Mouse (Mus musculus) liver, embryonic 11.5 days (tissue): ENCODE measurements around the gene Uqcc2. TPM values are rescaled to one million over a fixed set of nuclear protein-coding genes. Genes with fewer than 3 reads are reported as not detected.

Experiments
- ATAC-seq: fragments of 200-750 bp; cut with Nextera tagmentation; replicated peaks from 2 replicates; pipeline ENCODE4 v1.8.0; 2017; ENCODE audit warnings: moderate number of reproducible peaks, mild to moderate bottlenecking, moderate TSS enrichment, moderate library complexity; ENCODE audit not compliant: low FRiP score
- DNase-seq: peaks from one replicate; pipeline ENCODE4 v3.0.0-alpha.2; 2017; ENCODE audit warnings: low spot score
- H3K27ac ChIP-seq: fragments of 300-500 bp; sonication (generic); 2 replicates; pipeline ENCODE4 v1.5.1; 2014; ENCODE audit warnings: mild to moderate bottlenecking, low read depth, low read length, control low read depth
- H3K27me3 ChIP-seq: fragments of 300-500 bp; sonication (generic); replicated peaks from 2 replicates; pipeline ENCODE4 v1.6.1; 2014; ENCODE audit warnings: low read length, mixed read lengths; ENCODE audit not compliant: control insufficient read depth, insufficient read depth
- H3K36me3 ChIP-seq: fragments of 300-500 bp; sonication (generic); 2 replicates; pipeline ENCODE4 v1.6.1; 2014; ENCODE audit warnings: mild to moderate bottlenecking, low read length, moderate library complexity, mixed read lengths; ENCODE audit not compliant: control insufficient read depth, insufficient read depth
- H3K4me1 ChIP-seq: fragments of 300-500 bp; sonication (generic); replicated peaks from 2 replicates; pipeline ENCODE4 v1.6.1; 2014; ENCODE audit warnings: low read length, mixed read lengths; ENCODE audit not compliant: control insufficient read depth, insufficient read depth
- H3K4me2 ChIP-seq: fragments of 300-500 bp; sonication (generic); 2 replicates; pipeline ENCODE4 v1.6.1; 2014; ENCODE audit warnings: mild to moderate bottlenecking, control low read depth, moderate library complexity
- H3K4me3 ChIP-seq: fragments of 300-500 bp; sonication (generic); 2 replicates; pipeline ENCODE4 v1.5.1; 2014; ENCODE audit warnings: low read depth, low read length, control low read depth
- H3K9ac ChIP-seq: fragments of 300-500 bp; sonication (generic); 2 replicates; pipeline ENCODE4 v1.6.1; 2014; ENCODE audit warnings: low read depth, low read length, control low read depth
- H3K9me3 ChIP-seq: fragments of 300-500 bp; sonication (generic); 2 replicates; pipeline ENCODE4 v1.6.1; 2016; ENCODE audit warnings: low read length, inconsistent platforms, mixed read lengths; ENCODE audit not compliant: control insufficient read depth
- WGBS: fragments of 180-500 bp; shearing (Covaris S2); extraction: QIAGEN DNeasy Blood & Tissue Kit; methylation state at CpG from one replicate; pipeline ENCODE4 v1.1.7; 2014; 5-methylcytosine and 5-hydroxymethylcytosine counted together
- polyA plus RNA-seq: library from polyadenylated mRNA; unstranded; fragments of >200 nt; fragmentation: Nextera tagmentation; extraction: Ambion mirVana; gene quantifications from 2 replicates; pipeline ENCODE4 v1.2.1, GENCODE M21; 2014

The Uqcc2 gene
- polyA plus RNA-seq, 1 experiment from 2014 or later, result 413 TPM

DNA sequence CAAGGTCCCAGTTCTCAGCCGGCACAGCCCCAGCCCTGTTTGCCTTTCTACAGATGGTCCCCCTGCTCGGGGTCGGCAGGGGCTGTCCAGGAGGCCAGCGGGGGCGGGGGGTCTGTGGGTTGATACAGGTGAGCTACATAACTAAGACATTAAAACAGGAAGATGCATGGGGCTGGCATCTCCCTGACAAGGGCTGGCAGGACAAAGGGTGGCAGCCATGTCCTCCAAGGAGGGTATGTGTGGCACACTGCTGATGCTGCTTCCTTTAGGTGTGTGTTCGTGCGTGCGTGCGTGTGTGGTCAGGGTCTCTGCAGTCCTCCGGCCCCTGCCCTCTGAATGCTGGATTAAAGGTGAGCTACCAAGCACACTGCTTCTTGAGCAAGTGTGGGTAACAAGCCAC, 6.7 kb downstream of the Uqcc2 start:
- H3K4me1 ChIP-seq, result peaks cover 17% of the 10 kb centered on the region
- no peak overlapping the region for H3K27ac ChIP-seq
- H3K27me3 ChIP-seq, result no peaks in the 10 kb centered on the region
- ATAC-seq (no peak), DNase-seq (no peak)
- no peak overlapping the region for H3K4me3 ChIP-seq
- WGBS, result 85% methylated on average over 10 of the region's 10 CpGs
- no peak overlapping the region for H3K9ac ChIP-seq
- no peaks in the 10 kb centered on the region for H3K9me3 ChIP-seq
- peaks cover 32% of the 10 kb centered on the region for H3K36me3 ChIP-seq
- no peak overlapping the region for H3K4me2 ChIP-seq

DNA sequence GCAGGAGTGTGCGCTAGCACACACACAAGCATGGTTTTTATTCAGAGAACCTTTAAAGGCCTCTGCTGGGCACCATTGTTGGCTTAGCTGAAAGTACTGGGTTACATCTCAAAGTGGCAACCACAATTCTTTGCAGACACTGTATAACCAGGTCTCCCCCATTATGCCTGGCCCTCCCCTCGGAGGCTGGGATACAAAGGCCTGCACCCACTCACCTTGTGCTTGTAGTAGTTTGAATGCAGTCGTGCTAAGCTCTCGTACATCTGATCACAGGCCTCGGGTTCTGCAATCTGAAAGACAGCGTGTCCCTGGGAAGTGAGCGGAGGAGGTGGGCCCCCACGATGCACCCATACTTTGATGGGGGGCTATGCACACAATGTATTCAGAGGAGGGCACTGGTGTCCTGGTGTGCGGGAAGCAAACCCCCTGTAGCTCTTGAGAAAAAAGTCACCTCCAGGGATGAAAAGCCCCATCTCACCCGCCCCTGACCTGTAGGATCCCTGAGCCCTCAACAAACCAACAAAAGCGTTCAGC, 8.0 kb downstream of the Uqcc2 start:
- DNase-seq (no peak), ATAC-seq (no peak)
- Histone ChIP-seq H3K4me2 (no peak overlapping the region), H3K4me1 (peaks cover 13% of the 10 kb centered on the region), H3K27me3 (no peaks in the 10 kb centered on the region; the same call in 1 of the 2 replicates), H3K27ac (no peak overlapping the region), H3K9ac (no peak overlapping the region), H3K9me3 (no peaks in the 10 kb centered on the region), H3K36me3 (peaks cover 33% of the 10 kb centered on the region), H3K4me3 (no peak overlapping the region)
- WGBS, result 84% methylated on average over 11 of the region's 11 CpGs

DNA sequence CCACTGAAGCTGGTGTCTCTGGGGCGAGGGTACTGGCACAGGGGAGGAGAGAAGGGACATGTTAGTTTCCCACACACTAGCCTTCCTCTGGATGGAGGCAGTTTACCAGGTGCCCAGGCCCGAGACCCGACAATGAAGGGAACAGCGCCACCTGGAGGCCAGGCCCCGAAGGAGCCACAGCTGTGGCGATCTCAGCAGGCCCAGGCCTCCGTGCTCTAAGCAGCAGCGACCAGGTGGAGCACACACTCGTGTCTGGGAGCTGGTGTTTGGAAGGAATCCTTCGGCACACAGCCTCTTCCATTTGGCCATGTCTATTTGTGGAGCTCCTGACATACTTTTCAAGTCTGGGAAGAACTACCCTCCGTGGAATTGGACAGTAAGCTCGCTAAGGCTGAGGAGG, 8.5 kb downstream of the Uqcc2 start:
- peaks cover 33% of the 10 kb centered on the region for H3K36me3 ChIP-seq
- ATAC-seq (no peak), DNase-seq (peak; percentile 74)
- H3K27me3 ChIP-seq, result no peaks in the 10 kb centered on the region; the same call in 1 of the 2 replicates
- H3K4me1 ChIP-seq, result peaks cover 9% of the 10 kb centered on the region
- H3K9me3 ChIP-seq, result no peaks in the 10 kb centered on the region
- H3K27ac ChIP-seq, result no peak overlapping the region
- no peak overlapping the region for H3K9ac ChIP-seq
- 43% methylated on average over 12 of the region's 12 CpGs for WGBS
- no peak overlapping the region for H3K4me2 ChIP-seq
- H3K4me3 ChIP-seq, result no peak overlapping the region

DNA sequence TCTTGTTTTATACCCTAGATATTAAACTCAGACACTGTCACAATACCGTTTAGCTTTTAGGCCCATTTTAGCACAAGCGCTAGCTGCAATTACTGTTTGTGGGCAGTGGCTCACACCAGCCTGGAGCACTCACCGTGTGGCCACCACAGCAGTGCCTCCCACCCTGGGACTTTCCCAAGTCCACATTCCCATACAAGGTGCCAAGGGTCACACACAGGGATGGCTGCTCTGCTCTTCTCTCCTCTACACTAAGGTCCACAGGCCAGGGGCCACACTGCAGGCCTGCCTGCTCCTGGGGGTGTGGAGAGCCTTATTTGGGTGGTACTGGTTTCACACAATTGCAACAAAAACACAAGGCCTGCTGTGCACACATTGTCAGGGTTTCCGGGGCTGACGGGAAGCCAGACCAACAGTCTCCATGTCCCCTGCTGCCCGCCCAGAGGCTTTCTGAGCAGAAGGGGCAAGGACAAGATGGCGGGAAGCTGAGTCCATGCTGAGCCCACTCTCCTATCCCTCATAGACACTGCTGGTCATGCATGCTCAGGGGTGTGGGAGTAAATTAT, 9.8 kb downstream of the Uqcc2 start:
- DNase-seq (no peak), ATAC-seq (no peak)
- Histone ChIP-seq H3K36me3 (peaks cover 33% of the 10 kb centered on the region), H3K4me1 (peaks cover 6% of the 10 kb centered on the region), H3K4me2 (no peak overlapping the region), H3K4me3 (no peak overlapping the region), H3K9me3 (no peaks in the 10 kb centered on the region), H3K27me3 (no peaks in the 10 kb centered on the region; the same call in 1 of the 2 replicates), H3K9ac (no peak overlapping the region), H3K27ac (no peak overlapping the region)
- 84% methylated on average over 7 of the region's 7 CpGs for WGBS

DNA sequence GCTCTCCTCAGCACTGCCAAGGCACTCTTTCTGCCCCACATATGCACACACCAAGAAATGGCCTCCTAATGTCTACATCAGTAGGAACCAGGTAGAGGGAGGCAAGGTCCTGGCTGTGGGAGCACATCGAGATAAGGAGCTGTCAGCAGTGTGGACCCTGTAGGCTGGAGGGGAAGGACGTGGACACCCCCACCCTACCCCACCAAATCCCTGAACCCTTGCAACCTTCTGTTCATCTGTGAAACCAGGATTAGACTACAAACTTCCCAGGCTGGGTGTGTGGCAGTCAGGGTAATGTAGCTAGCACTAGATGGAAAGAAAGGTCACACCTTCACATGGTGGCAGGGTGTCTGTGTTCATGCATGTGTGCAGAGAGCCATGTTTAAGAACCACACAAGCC, 10.6 kb downstream of the Uqcc2 start:
- H3K27ac ChIP-seq, result no peak overlapping the region
- H3K27me3 ChIP-seq, result no peaks in the 10 kb centered on the region; the same call in 1 of the 2 replicates
- H3K9ac ChIP-seq, result no peak overlapping the region
- no peak for ATAC-seq
- WGBS, result 80% methylated on average over 2 of the region's 2 CpGs
- DNase-seq, result no peak
- H3K4me3 ChIP-seq, result no peak overlapping the region
- peaks cover 6% of the 10 kb centered on the region for H3K4me1 ChIP-seq
- H3K4me2 ChIP-seq, result no peak overlapping the region
- H3K9me3 ChIP-seq, result no peaks in the 10 kb centered on the region
- H3K36me3 ChIP-seq, result peaks cover 33% of the 10 kb centered on the region

DNA sequence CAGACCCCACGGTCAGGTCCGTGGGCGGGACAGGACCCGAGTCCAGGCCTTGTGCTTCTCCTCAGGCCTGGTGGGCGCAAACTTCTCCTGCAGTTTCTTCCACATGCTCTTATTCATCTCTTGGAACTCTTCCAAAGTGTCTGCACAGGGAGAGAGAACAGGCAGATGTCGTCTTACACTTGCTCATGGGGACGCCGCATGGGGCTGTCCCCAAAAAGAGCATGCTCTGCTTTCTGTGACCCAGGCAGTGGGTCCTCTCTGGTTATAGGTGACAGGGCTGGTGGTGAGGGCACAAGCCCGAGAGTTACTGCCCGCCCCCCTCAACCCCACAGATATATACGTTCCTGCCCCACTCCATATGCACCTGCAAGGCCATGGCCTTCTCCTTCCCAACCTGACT, 11.0 kb downstream of the Uqcc2 start:
- Histone ChIP-seq H3K4me3 (no peak overlapping the region), H3K27ac (no peak overlapping the region), H3K4me2 (no peak overlapping the region), H3K27me3 (no peaks in the 10 kb centered on the region; the same call in 1 of the 2 replicates), H3K4me1 (peaks cover 6% of the 10 kb centered on the region), H3K9me3 (no peaks in the 10 kb centered on the region), H3K9ac (no peak overlapping the region), H3K36me3 (peaks cover 33% of the 10 kb centered on the region)
- 88% methylated on average over 11 of the region's 11 CpGs for WGBS
- ATAC-seq (no peak), DNase-seq (no peak)

DNA sequence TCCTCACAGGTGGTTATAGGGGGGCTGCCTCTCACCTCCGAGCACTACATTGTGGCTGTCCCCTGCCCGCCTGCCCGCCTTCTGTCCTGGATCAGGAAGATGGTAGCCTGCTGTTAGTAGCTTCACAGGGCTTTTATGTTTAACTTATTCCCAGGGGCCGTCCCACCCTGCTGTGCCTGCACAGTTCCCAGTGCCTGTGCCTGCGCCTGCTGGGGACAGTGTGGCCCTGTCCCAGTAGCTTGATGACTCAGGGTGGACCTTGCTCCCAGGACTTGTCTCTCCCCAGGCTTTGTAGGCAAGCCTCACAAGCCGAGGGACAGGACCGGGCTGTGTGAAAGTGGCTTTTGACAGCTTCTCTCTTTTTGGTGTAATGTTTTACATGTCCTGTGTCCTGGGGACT, 11.9 kb downstream of the Uqcc2 start:
- H3K4me1 ChIP-seq, result peaks cover 6% of the 10 kb centered on the region
- DNase-seq (no peak), ATAC-seq (peak; percentile 46; the same call in 1 of the 2 replicates)
- H3K4me2 ChIP-seq, result no peak overlapping the region
- no peaks in the 10 kb centered on the region for H3K9me3 ChIP-seq
- H3K36me3 ChIP-seq, result peaks cover 33% of the 10 kb centered on the region
- 80% methylated on average over 7 of the region's 7 CpGs for WGBS
- no peak overlapping the region for H3K27ac ChIP-seq
- H3K9ac ChIP-seq, result no peak overlapping the region
- H3K4me3 ChIP-seq, result no peak overlapping the region
- H3K27me3 ChIP-seq, result no peaks in the 10 kb centered on the region; the same call in 1 of the 2 replicates

DNA sequence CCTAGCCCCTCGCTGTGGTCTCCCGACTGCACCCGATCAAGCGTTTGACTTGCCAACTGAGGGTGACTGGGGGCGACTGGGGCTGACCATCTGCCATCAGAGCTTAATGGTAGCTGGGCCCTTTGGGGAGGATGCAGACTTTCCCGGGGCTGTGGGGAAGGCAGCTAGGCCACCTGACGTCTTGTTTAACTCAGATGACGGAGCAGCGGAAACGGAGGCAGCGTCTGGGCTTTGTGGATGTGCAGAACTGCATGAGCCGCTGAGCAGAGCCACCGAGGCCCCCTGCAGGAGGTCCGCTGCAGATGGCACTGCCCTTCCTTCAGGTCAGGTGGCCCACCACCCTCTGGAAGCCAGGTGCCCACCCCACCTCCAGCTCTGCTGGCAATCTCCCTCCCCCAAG, 12.4 kb downstream of the Uqcc2 start:
- Histone ChIP-seq H3K27me3 (no peaks in the 10 kb centered on the region; the same call in 1 of the 2 replicates), H3K9ac (no peak overlapping the region)
- no peak for ATAC-seq

DNA sequence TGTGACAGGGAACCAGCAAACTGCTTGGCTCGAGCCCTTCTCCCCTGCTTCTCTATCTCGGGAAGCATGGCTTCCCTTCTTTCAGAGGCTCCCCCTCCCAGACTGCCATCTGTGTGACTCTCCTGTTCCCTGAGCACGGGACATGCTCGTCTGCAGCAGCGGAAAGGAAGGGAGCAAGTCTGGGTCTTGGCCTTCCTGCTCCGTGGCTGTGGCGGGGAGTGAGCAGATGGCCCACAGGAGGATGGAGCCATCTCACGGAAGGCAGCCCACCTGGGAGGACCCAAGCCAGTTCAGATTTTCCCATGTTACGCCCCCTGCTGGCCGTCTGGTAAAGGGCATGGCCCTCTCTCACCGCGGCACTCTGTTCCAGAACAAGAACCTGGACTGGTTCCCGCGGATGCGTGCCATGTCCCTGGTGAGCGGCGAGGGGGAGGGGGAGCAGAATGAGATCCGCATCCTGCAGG, 13.1 kb downstream of the Uqcc2 start:
- DNase-seq, result peak; percentile 64
- WGBS, result 21% methylated on average over 18 of the region's 18 CpGs
- Histone ChIP-seq H3K4me1 (peaks cover 6% of the 10 kb centered on the region), H3K9ac (no peak overlapping the region), H3K36me3 (peaks cover 33% of the 10 kb centered on the region), H3K27ac (no peak overlapping the region), H3K27me3 (no peaks in the 10 kb centered on the region; the same call in 1 of the 2 replicates), H3K4me3 (no peak overlapping the region), H3K9me3 (no peaks in the 10 kb centered on the region), H3K4me2 (no peak overlapping the region)
- ATAC-seq, result no peak

More for the DNA sequence above, 12.4 kb downstream of the Uqcc2 start:
- H3K4me2 ChIP-seq, result no peak overlapping the region
- H3K4me3 ChIP-seq, result no peak overlapping the region
- no peak overlapping the region for H3K27ac ChIP-seq
- DNase-seq, result peak; percentile 50
- H3K9me3 ChIP-seq, result no peaks in the 10 kb centered on the region
- H3K36me3 ChIP-seq, result peaks cover 33% of the 10 kb centered on the region
- peaks cover 6% of the 10 kb centered on the region for H3K4me1 ChIP-seq
- WGBS, result 67% methylated on average over 14 of the region's 14 CpGs
